Mouse (Mus musculus): ENCODE results near the gene Tbc1d16. TPM values are rescaled to one million over a fixed set of nuclear protein-coding genes. Genes with fewer than 3 reads are reported as not detected.

Tbc1d16 gene
- polyA plus RNA-seq, 1 experiment from 2014 or later, result 22.5 TPM

- no peak for DNase-seq (ENCODE audit: extremely low spot score, low spot score)
- H3K36me3 ChIP-seq (replicated peaks), result peaks cover 30% of the 10 kb centered on the region
- H3K4me3 ChIP-seq, result no peak overlapping the region
- H3K4me1 ChIP-seq, result peaks cover 29% of the 10 kb centered on the region
- H3K9me3 ChIP-seq, result no peaks in the 10 kb centered on the region
- 0 out of 2 replicates have a peak, but pooled peaks cover 9% of the 10 kb centered on the region for H3K27me3 ChIP-seq (ENCODE audit: poor library complexity, severe bottlenecking)
- 89% methylated on average over 9 of the region's 9 CpGs for whole genome bisulfite sequencing
- no peak overlapping the region for H3K27ac ChIP-seq
Measured at GRCm38 (mm10) chr11:119192605-119193004, 35.7 kb downstream of the Tbc1d16 start.

DNA sequence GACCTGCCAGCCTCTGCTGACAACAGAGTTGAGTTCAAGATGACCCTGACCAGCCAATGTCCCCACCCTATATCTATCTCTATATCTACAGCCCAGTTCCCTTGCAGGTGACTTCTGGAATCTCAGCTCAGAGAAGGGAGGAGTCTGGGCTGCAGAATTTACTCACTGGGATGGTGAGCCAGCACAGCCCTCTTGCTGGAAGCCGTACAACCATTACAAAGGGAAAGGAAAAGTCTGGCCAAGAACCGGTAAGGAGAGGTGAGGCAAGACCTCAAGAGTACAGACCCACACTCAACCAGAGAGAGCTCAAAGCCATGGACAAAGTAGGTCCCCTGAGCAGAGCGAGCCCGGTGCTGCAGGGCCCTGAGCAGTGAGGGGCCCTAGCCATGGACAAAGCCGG lies 36.1 kb downstream of the Tbc1d16 start:
- Histone ChIP-seq H3K27ac (no peak overlapping the region), H3K36me3 (replicated peaks) (peaks cover 25% of the 10 kb centered on the region), H3K4me3 (no peak overlapping the region), H3K27me3 (ENCODE audit: poor library complexity, severe bottlenecking) (0 out of 2 replicates have a peak, but pooled peaks cover 12% of the 10 kb centered on the region), H3K9me3 (no peaks in the 10 kb centered on the region), H3K4me1 (peaks cover 34% of the 10 kb centered on the region)
- 95% methylated on average over 5 of the region's 5 CpGs for WGBS
- no peak for DNase-seq (ENCODE audit: extremely low spot score, low spot score)

DNA sequence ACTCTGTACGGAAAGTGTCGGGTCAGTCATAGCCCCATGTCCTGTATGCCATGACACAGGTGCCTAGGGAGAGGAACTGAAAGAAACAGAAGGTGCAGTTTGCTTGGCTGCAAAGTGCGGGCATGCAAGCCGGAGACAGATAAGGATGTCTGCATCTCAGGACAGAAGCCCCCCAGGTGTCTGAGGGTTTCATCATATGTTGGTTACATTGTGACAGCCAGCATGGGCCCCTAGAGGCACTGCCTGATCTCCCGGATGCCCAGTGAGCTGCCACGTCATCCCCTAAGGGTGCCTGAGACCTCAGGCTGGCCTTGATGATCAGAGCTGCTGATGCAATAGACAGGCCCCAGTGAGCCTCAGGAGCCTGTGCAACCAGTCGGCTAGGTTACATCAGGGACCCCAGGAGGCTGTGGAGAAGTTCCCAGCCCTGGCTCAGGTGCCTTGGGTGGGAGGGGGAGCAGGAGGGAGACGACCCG lies 36.7 kb downstream of the Tbc1d16 start:
- Histone ChIP-seq H3K4me1 (peaks cover 38% of the 10 kb centered on the region), H3K4me3 (no peak overlapping the region), H3K36me3 (replicated peaks) (peaks cover 20% of the 10 kb centered on the region), H3K9me3 (no peaks in the 10 kb centered on the region), H3K27ac (no peak overlapping the region), H3K27me3 (ENCODE audit: poor library complexity, severe bottlenecking) (0 out of 2 replicates have a peak, but pooled peaks cover 12% of the 10 kb centered on the region)
- 88% methylated on average over 9 of the region's 9 CpGs for WGBS
- no peak for DNase-seq (ENCODE audit: extremely low spot score, low spot score)

DNA sequence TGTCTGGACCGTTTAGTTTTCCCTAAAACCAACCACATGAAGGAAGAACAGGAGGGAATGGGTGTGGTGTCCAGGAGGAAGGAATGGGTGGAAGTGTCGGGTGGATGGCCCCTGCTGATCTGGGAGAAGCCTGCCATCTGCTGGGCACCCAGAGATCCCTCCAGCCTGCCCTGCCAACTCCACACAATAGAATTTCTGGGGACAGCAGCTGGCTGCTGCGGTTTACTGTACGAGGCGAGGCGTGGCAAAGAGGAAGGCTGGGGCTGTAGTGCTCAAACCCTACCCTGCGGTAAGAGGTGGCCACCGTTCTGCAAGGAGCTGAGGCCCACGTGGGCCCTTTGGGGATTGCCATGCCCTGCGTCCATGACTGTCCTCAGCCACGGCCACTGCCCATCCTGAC lies 37.8 kb downstream of the Tbc1d16 start:
- peak overlapping the region; percentile 63; the same call in 1 of the 2 replicates for H3K27ac ChIP-seq
- H3K36me3 ChIP-seq (replicated peaks), result peaks cover 22% of the 10 kb centered on the region
- peaks cover 38% of the 10 kb centered on the region for H3K4me1 ChIP-seq
- 50% methylated on average over 11 of the region's 11 CpGs for WGBS
- H3K9me3 ChIP-seq, result no peaks in the 10 kb centered on the region
- H3K4me3 ChIP-seq, result no peak overlapping the region
- peak; percentile 52 for DNase-seq (ENCODE audit: extremely low spot score, low spot score)
- 0 out of 2 replicates have a peak, but pooled peaks cover 12% of the 10 kb centered on the region for H3K27me3 ChIP-seq (ENCODE audit: poor library complexity, severe bottlenecking)

DNA sequence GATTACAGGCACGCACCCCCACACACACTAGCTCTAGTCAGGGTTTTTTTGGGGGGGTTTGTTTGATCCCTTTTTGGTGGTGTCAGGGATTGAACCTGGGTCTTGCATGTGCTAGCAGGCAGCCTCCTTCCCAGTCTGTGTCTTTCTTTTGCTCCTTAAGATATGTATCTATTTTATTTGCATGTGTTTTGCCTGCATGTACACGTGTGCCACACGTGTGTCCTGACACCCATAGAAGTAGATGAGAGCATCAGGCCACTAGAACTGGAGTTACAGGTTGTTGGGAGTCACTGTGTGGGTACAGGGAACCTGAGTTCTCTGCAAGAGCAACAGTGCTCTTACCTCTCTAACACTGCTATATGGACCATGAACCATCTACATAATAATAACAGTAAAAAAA lies 39.0 kb downstream of the Tbc1d16 start:
- WGBS, result 88% methylated on average over 3 of the region's 3 CpGs
- peaks cover 42% of the 10 kb centered on the region for H3K4me1 ChIP-seq
- no peak overlapping the region for H3K27ac ChIP-seq
- H3K27me3 ChIP-seq (ENCODE audit: poor library complexity, severe bottlenecking), result 0 out of 2 replicates have a peak, but pooled peaks cover 12% of the 10 kb centered on the region
- no peaks in the 10 kb centered on the region for H3K9me3 ChIP-seq
- H3K36me3 ChIP-seq (replicated peaks), result peaks cover 16% of the 10 kb centered on the region
- DNase-seq (ENCODE audit: extremely low spot score, low spot score), result no peak
- no peak overlapping the region for H3K4me3 ChIP-seq

DNA sequence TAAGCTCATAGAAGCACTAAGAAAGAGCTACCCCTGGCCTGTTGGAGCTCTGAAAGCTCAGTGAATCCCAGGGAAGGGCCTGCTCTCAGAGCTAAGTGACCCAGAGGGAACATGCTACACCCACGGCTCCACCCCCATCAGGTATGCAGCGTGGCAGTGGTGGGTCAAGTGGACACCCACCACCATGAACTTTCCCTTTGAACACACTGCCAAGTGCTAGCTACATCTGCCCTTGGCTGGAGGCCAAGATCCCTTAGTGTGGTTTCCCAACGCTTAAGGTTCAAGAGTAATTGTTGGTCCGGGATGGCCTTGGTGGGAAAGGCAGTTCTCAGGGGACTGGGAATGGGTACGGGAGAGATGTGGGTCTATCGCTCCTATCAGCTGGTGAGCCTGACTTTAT lies 39.9 kb downstream of the Tbc1d16 start:
- Histone ChIP-seq H3K27me3 (ENCODE audit: poor library complexity, severe bottlenecking) (0 out of 2 replicates have a peak, but pooled peaks cover 12% of the 10 kb centered on the region), H3K4me1 (peaks cover 52% of the 10 kb centered on the region), H3K9me3 (no peaks in the 10 kb centered on the region), H3K36me3 (replicated peaks) (peaks cover 16% of the 10 kb centered on the region), H3K27ac (no peak overlapping the region), H3K4me3 (no peak overlapping the region)
- WGBS, result 90% methylated on average over 6 of the region's 6 CpGs
- no peak for DNase-seq (ENCODE audit: extremely low spot score, low spot score)

DNA sequence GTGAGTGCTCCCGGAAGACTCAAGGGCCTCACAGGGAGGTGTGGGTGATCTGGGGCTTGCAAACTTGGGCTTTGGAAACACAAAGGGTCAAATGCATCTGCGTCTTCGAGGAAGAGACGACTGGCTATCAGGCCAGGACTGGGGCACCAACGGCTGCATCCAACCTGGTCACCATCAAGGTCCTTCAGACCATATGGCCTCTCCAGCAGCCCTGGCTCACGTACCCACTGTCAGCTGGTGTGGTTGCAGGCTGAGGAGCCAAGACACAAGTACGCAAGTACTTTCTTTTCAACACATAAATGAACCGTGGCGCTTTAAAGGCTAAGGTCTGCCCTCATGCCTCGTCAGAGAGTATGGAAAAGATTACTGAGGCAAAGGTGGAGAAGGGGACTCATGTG lies 40.5 kb downstream of the Tbc1d16 start:
- H3K27ac ChIP-seq, result no peak overlapping the region

GRCm38 (mm10) chr11:119186989-119187799 lies 41.1 kb downstream of the Tbc1d16 start:
- no peak overlapping the region for H3K4me3 ChIP-seq
- H3K9me3 ChIP-seq, result no peaks in the 10 kb centered on the region
- H3K4me1 ChIP-seq, result peaks cover 60% of the 10 kb centered on the region
- 50% methylated on average over 25 of the region's 25 CpGs for WGBS
- 0 out of 2 replicates have a peak, but pooled peaks cover 12% of the 10 kb centered on the region for H3K27me3 ChIP-seq (ENCODE audit: poor library complexity, severe bottlenecking)
- peaks cover 15% of the 10 kb centered on the region for H3K36me3 ChIP-seq (replicated peaks)
- DNase-seq (ENCODE audit: extremely low spot score, low spot score), result peak; percentile 68
- H3K27ac ChIP-seq, result peak overlapping the region; percentile 40; the same call in 1 of the 2 replicates

More for the DNA sequence above, 40.5 kb downstream of the Tbc1d16 start:
- DNase-seq (ENCODE audit: extremely low spot score, low spot score), result no peak
- 55% methylated on average over 10 of the region's 10 CpGs for WGBS
- Histone ChIP-seq H3K4me1 (peaks cover 57% of the 10 kb centered on the region), H3K9me3 (no peaks in the 10 kb centered on the region), H3K36me3 (replicated peaks) (peaks cover 16% of the 10 kb centered on the region), H3K27me3 (ENCODE audit: poor library complexity, severe bottlenecking) (0 out of 2 replicates have a peak, but pooled peaks cover 12% of the 10 kb centered on the region), H3K4me3 (no peak overlapping the region)

DNA sequence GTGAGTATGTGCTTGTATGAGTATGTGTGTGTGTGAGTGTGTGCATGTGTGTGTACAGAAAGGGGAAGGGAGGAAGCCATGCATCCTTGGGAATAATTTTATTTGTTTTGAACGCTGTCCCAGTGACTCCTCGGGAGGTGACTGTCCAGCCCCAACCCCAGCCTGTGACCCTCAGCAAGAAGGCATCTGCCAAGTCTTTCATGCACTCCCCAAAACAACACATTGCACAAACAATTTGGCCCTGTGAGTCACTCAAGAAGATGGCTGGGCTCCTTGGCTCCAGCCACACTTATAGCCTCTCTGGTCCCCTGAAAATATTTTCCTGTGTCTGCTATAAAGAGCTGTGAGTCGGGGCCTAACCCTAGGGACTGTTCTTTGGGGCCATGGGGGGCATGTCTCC lies 41.9 kb downstream of the Tbc1d16 start:
- WGBS, result 88% methylated on average over 3 of the region's 3 CpGs
- no peak for DNase-seq (ENCODE audit: extremely low spot score, low spot score)
- peaks cover 60% of the 10 kb centered on the region for H3K4me1 ChIP-seq
- 0 out of 2 replicates have a peak, but pooled peaks cover 12% of the 10 kb centered on the region for H3K27me3 ChIP-seq (ENCODE audit: poor library complexity, severe bottlenecking)
- peaks cover 13% of the 10 kb centered on the region for H3K36me3 ChIP-seq (replicated peaks)
- H3K9me3 ChIP-seq, result no peaks in the 10 kb centered on the region
- no peak overlapping the region for H3K4me3 ChIP-seq
- 0 out of 2 replicates have a peak overlapping the region, but pooled peaks have one; percentile 40 for H3K27ac ChIP-seq

DNA sequence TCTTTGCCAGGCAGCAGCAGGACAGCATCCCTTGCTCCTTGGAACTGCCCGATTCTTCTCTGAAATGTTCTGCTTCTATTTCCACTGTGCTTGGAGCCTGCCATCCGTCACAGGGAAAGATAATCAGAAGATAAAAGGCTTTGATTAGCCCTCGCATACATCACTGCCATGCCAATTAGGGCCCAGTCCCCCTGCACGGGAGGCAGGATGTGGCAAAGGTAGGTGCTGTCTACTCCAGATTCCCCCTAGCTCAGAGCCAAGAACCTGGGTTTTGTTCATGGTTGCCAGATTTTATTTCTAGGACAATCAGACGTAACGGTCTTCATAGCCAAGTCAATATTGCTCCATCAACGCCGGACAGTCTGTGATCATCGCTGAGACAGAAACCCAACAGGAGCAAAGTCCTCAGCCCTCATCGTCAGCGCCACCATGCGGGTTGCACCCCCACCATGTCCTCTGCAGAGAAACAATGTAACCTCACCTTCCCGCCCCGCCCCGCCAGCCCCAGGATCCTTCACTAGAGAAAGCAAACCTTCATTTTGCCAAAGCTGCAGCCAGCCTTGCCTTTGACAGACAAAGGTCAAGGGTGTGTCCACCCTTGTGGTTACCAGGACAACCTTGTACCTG lies 44.5 kb downstream of the Tbc1d16 start:
- H3K27me3 ChIP-seq (ENCODE audit: poor library complexity, severe bottlenecking), result 0 out of 2 replicates have a peak, but pooled peaks cover 7% of the 10 kb centered on the region
- peaks cover 37% of the 10 kb centered on the region for H3K36me3 ChIP-seq (replicated peaks)
- WGBS, result 83% methylated on average over 15 of the region's 15 CpGs
- peaks cover 54% of the 10 kb centered on the region for H3K4me1 ChIP-seq
- H3K27ac ChIP-seq, result no peak overlapping the region
- DNase-seq (ENCODE audit: extremely low spot score, low spot score), result no peak
- H3K4me3 ChIP-seq, result no peak overlapping the region
- H3K9me3 ChIP-seq, result no peaks in the 10 kb centered on the region

GRCm38 (mm10) chr11:119181861-119182395 lies 46.4 kb downstream of the Tbc1d16 start:
- DNase-seq (ENCODE audit: extremely low spot score, low spot score), result no peak
- 88% methylated on average over 12 of the region's 12 CpGs for WGBS
- peaks cover 38% of the 10 kb centered on the region for H3K36me3 ChIP-seq (replicated peaks)
- H3K4me1 ChIP-seq, result peaks cover 53% of the 10 kb centered on the region
- no peaks in the 10 kb centered on the region for H3K9me3 ChIP-seq
- H3K27ac ChIP-seq, result no peak overlapping the region
- no peak overlapping the region for H3K4me3 ChIP-seq
- H3K27me3 ChIP-seq (ENCODE audit: poor library complexity, severe bottlenecking), result no peaks in the 10 kb centered on the region

GRCm38 (mm10) chr11:119180824-119181582 lies 47.3 kb downstream of the Tbc1d16 start:
- no peak overlapping the region for H3K27ac ChIP-seq
- H3K4me1 ChIP-seq, result peaks cover 60% of the 10 kb centered on the region
- peaks cover 42% of the 10 kb centered on the region for H3K36me3 ChIP-seq (replicated peaks)

More at GRCm38 (mm10) chr11:119180824-119181582, 47.3 kb downstream of the Tbc1d16 start:
- H3K4me3 ChIP-seq, result no peak overlapping the region
- no peaks in the 10 kb centered on the region for H3K9me3 ChIP-seq
- WGBS, result 92% methylated on average over 14 of the region's 14 CpGs
- DNase-seq (ENCODE audit: extremely low spot score, low spot score), result no peak
- H3K27me3 ChIP-seq (ENCODE audit: poor library complexity, severe bottlenecking), result no peaks in the 10 kb centered on the region
